Mouse (Mus musculus) Patski (cell line): Measurements from ENCODE around the gene Drap1. TPM values are rescaled to one million over a fixed set of nuclear protein-coding genes. Genes with fewer than 3 reads are reported as not detected.

Source experiments
- ATAC-seq: fragments of 100-300 bp; one replicate; pipeline ENCODE4 v1.8.0; 2021
- CTCF ChIA-PET: fragments of 350-600 bp; sonication (Branson Sonifier 250); formaldehyde crosslinking; loops from one replicate; lab custom pipeline; 2022; ENCODE audit warnings: inconsistent platforms; lab: Charles Lee
- POLR2A ChIA-PET: fragments of 350-600 bp; sonication (Branson Sonifier 250); formaldehyde crosslinking; loops from one replicate; lab custom pipeline; 2022; ENCODE audit warnings: antibody characterized with exemption, inconsistent platforms; lab: Charles Lee
- DNase-seq: peaks from one replicate; pipeline ENCODE4 v3.0.0-alpha.2; 2011; ENCODE audit warnings: low read depth, low spot score
- H3K27me3 ChIP-seq: fragments of 371-371 bp; one replicate; pipeline ENCODE4 v1.5.1; 2021
- CTCF ChIP-seq: fragments of 100-300 bp; IDR thresholded peaks from one replicate; pipeline ENCODE4 v1.5.1; 2021
- in situ Hi-C: fragments of 300-500 bp; cut with MboI; formaldehyde crosslinking; loops from 3 replicates; pipeline ENCODE4 v1.11.1; 2018; ENCODE audit warnings: low pct_unique_long_range_greater_than_20kb, mixed read lengths
- polyA plus RNA-seq: library from polyadenylated mRNA; unstranded; gene quantifications from one replicate; pipeline ENCODE4 v1.2.3, GENCODE M21; 2021

The Drap1 gene
- polyA plus RNA-seq, 1 experiment from 2014 or later, result 251 TPM

- ChIA-PET POLR2A (interaction anchor here (0.6 to 4.1 kb wide), 7 partner anchors 12 to 34 kb away, joined by 3 to 29 read pairs (median 4); partner anchors contain the start of genes Cfl1, Efemp2, Fosl1 and Mus81), CTCF (interaction anchor here (0.8 to 11.3 kb wide), 12 partner anchors 9 to 125 kb away, joined by 3 to 143 read pairs (median 5); partner anchors contain the start of genes Cfl1 and Mus81)
- no peak for TF ChIP-seq CTCF
- H3K27me3 ChIP-seq, result no peaks in the 10 kb centered on the region
- DNase-seq (no peak), ATAC-seq (no peak)
- in situ Hi-C loops, result no loop called here
These were observed 38.4 kb upstream of the Drap1 start for GRCm38 (mm10) chr19:5463212-5463611.

GRCm38 (mm10) chr19:5461411-5461810 lies 36.6 kb upstream of the Drap1 start:
- no peaks in the 10 kb centered on the region for H3K27me3 ChIP-seq
- TF ChIP-seq CTCF, result no peak
- ATAC-seq (no peak), DNase-seq (no peak)
- POLR2A ChIA-PET, result interaction anchor here (0.5 to 4.1 kb wide), 7 partner anchors 14 to 1904 kb away, joined by 3 to 29 read pairs (median 3); partner anchors contain the start of genes Efemp2 and Mus81
- CTCF ChIA-PET, result interaction anchor here (6.6 to 11.3 kb wide), 2 partner anchors 24 to 29 kb away, joined by 62 to 143 read pairs; partner anchors contain the start of genes Cfl1 and Mus81
- in situ Hi-C loops, result no loop called here

GRCm38 (mm10) chr19:5460465-5460911 lies 35.7 kb upstream of the Drap1 start, which contains the start of gene Fibp:
Gene Fibp, plus strand, starts transcription at chr19:5460615.
- ChIA-PET CTCF (interaction anchor here (0.9 to 11.3 kb wide), 5 partner anchors 10 to 36 kb away, joined by 3 to 143 read pairs (median 3); partner anchors contain the start of genes Cfl1, Drap1 and Mus81), POLR2A (interaction anchor here (0.9 to 4.1 kb wide), 8 partner anchors 11 to 28 kb away, joined by 3 to 29 read pairs (median 5); partner anchors contain the start of genes Efemp2 and Mus81)
- DNase-seq, result no peak
- ATAC-seq, result peak; percentile 29
- no peak for TF ChIP-seq CTCF
- H3K27me3 ChIP-seq, result no peaks in the 10 kb centered on the region
- in situ Hi-C loops, result no loop called here

GRCm38 (mm10) chr19:5459896-5460295 lies 35.1 kb upstream of the Drap1 start:
- H3K27me3 ChIP-seq, result no peaks in the 10 kb centered on the region
- ATAC-seq (no peak), DNase-seq (no peak)
- CTCF ChIA-PET, result interaction anchor here (0.9 to 11.3 kb wide), 4 partner anchors 15 to 36 kb away, joined by 3 to 143 read pairs (median 32); partner anchors contain the start of genes Cfl1, Drap1 and Mus81
- TF ChIP-seq CTCF, result no peak
- in situ Hi-C loops, result no loop called here
- POLR2A ChIA-PET, result interaction anchor here (0.7 to 4.1 kb wide), 6 partner anchors 11 to 28 kb away, joined by 3 to 29 read pairs (median 10); partner anchors contain the start of genes Efemp2 and Mus81

GRCm38 (mm10) chr19:5459019-5459418 lies 34.2 kb upstream of the Drap1 start:
- in situ Hi-C loops, result no loop called here
- ChIA-PET POLR2A (interaction anchor here (0.7 to 4.1 kb wide), 6 partner anchors 12 to 29 kb away, joined by 3 to 30 read pairs (median 11); partner anchors contain the start of genes Efemp2 and Mus81), CTCF (interaction anchor here (1.4 to 11.3 kb wide), 3 partner anchors 14 to 27 kb away, joined by 5 to 143 read pairs (median 62); partner anchors contain the start of genes Cfl1 and Mus81)
- DNase-seq (no peak), ATAC-seq (no peak)
- no peak for TF ChIP-seq CTCF
- H3K27me3 ChIP-seq, result no peaks in the 10 kb centered on the region

- in situ Hi-C loops, result no loop called here
- DNase-seq, result no peak
- peak; percentile 8 for ATAC-seq
- TF ChIP-seq CTCF, result no peak
- POLR2A ChIA-PET, result interaction anchor here (0.9 to 4.2 kb wide), 9 partner anchors 10 to 33 kb away, joined by 3 to 30 read pairs (median 9); partner anchors contain the start of genes Fosl1 and Mus81
- CTCF ChIA-PET, result interaction anchor here (0.9 to 6.6 kb wide), 7 partner anchors 11 to 71 kb away, joined by 3 to 62 read pairs (median 12); partner anchors contain the start of genes Fosl1 and Mus81
- no peaks in the 10 kb centered on the region for H3K27me3 ChIP-seq
These were observed 33.1 kb upstream of the Drap1 start, which contains the start of gene Ccdc85b for GRCm38 (mm10) chr19:5457746-5458442. Gene Ccdc85b, minus strand, starts transcription at chr19:5457894.

GRCm38 (mm10) chr19:5456922-5457745 lies 32.4 kb upstream of the Drap1 start:
- CTCF ChIA-PET, result interaction anchor here (0.9 to 6.6 kb wide), 7 partner anchors 10 to 72 kb away, joined by 3 to 62 read pairs (median 12); partner anchors contain the start of genes Fosl1 and Mus81
- no peak for TF ChIP-seq CTCF

GRCm38 (mm10) chr19:5456241-5456921 lies 31.6 kb upstream of the Drap1 start:
- ATAC-seq (peak; percentile 34), DNase-seq (no peak)
- POLR2A ChIA-PET, result interaction anchor here (0.6 to 4.2 kb wide), 16 partner anchors 9 to 460 kb away, joined by 3 to 30 read pairs (median 3); partner anchors contain the start of genes AI837181, Ctsw, Drap1 and Efemp2
- TF ChIP-seq CTCF, result no peak
- H3K27me3 ChIP-seq, result no peaks in the 10 kb centered on the region
- in situ Hi-C loops, result no loop called here
- CTCF ChIA-PET, result interaction anchor here (0.9 to 6.6 kb wide), 5 partner anchors 10 to 73 kb away, joined by 4 to 62 read pairs (median 14); partner anchors contain the start of genes Fosl1 and Mus81

More at GRCm38 (mm10) chr19:5456922-5457745, 32.4 kb upstream of the Drap1 start:
- in situ Hi-C loops, result no loop called here
- DNase-seq (no peak), ATAC-seq (peak; percentile 77)
- POLR2A ChIA-PET, result interaction anchor here (0.8 to 4.2 kb wide), 17 partner anchors 9 to 111 kb away, joined by 3 to 30 read pairs (median 4); partner anchors contain the start of genes AI837181, Ctsw, Drap1 and Efemp2
- H3K27me3 ChIP-seq, result no peaks in the 10 kb centered on the region
